Mouse (Mus musculus): ENCODE results near the gene Vash2.

Gene Vash2

GRCm38 (mm10) chr1:190919725-190920469 is 59.2 kb downstream of the Vash2 start:
- no peak for DNase-seq

DNA sequence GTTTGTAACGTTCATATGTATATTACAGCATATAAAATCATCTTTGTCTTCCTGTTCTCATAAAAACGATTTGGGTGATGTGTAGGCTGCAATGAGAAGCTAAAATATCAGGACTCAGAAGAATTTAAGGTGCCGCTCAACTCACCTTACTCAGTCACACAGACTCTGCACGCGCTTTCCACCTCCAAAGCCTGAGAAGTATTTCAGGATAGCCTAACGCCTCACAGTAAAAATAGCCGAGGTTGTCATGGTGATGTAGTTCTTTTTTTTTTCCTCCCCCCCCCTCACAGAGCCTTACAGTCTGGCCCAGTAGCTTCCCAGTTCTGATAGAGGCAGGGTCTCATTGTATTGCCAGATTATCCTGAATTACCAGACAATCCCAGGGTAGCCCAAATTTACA is 60.2 kb downstream of the Vash2 start:
- DNase-seq, result no peak

GRCm38 (mm10) chr1:190912623-190913022 is 66.5 kb downstream of the Vash2 start:
- no peak for DNase-seq

- peak; percentile 77 for DNase-seq
These were observed 67.5 kb downstream of the Vash2 start, which contains the start of gene Rps6kc1 for GRCm38 (mm10) chr1:190911415-190912123. TSS of gene Rps6kc1 (minus strand) at chr1:190911770.

DNA sequence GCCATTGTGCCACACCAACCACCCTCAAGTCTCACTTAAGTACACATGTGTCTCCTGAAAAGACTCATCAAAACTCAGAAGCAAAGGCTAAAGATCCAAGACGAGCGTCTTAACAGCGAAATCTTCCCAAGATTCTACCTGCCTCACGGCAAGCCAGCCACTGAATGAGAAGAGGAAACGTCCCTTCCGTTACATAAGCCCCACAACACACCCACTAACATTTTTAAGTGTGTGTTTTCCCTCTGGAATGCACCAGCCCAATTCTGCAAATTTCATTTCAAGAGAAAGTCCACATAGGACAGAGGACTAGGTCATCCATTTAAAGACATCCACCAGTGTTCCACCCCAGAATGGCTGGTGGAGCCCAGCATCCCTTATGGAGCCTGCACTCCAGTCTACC is 68.3 kb downstream of the Vash2 start:
- DNase-seq, result no peak

DNA sequence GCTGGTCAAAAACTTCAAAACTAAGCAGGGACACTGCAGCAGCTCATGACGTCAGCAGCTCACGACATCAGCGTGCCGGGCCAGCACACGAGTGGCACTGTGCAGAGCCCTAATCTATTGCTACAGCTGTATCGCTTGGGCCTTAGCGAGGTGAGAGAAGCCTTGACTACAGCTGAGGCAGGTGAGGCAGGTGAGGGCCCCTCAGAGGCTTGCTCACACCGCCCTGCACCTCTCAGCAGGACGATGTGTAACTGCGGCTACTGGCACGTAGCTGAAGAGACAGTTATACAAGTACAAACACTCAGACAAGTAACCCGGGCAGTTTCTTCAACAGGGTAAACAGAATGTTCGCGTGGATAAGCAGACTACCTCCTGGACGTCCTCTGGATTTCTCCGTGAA is 74.4 kb downstream of the Vash2 start:
- DNase-seq, result no peak

GRCm38 (mm10) chr1:190904136-190904535 is 75.0 kb downstream of the Vash2 start:
- DNase-seq, result no peak

- DNase-seq, result no peak
These were observed 78.0 kb downstream of the Vash2 start for GRCm38 (mm10) chr1:190901082-190901481.

DNA sequence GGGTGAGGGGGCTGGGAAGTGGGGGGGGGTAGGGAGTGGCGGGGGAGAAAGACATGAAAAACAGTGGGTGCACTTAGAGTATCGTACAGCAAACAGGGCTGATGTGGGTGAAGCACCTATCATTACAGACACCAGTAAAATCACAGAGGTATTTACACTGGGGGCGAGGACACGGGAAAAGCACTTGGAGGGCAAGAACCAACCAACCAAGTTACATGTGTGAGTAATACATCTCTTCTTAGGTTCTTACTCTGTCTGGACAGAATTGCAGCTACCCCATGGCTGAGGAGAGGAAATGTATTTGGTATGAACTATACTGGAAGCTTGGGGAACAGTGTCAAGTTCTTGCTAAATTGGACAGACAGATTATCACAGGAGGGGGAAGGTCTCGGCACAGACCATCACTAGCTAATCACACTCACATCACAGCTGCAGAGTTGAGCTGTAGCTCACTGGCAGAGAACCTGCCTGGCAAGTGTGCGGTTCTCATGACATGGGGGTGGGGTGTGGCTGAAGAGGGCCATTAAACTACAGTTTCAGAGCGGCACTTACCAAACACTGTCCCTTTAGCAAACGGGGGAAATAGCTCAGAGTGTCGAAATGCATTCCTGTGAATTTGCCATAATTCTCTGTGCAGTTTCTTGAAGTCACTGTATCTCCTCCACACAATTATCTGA is 80.1 kb downstream of the Vash2 start:
- no peak for DNase-seq

DNA sequence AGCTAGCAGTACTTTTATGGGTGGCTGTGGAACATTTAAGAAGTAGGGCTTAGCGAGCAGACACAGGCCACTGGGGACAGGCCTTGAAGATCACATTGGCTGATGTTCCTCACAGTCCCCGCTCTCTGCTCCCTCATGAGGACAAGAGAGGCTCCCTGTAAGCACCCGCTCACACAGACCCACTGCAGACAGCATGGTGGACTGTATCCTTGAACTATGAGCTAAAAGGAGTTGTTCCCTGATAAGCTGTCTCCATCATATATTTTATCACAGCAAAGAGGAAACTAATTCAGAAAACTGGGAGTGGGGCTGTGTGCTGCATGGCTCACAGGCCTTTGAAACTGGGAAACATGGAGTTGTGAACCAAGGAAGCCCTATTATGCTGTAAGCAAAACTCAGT is 80.9 kb downstream of the Vash2 start:
- no peak for DNase-seq

Data from kidney, adult 9 months (tissue).